Mouse (Mus musculus) liver, embryonic 13.5 days (tissue): ENCODE measurements at regions not wholly inside any gene's neighbourhood (a gene's known extent, or its start where the extent isn't known, plus 50 kb on each side); places are given as distances from the start of the nearest gene placed in this dataset.

ENCODE experiments used
- ATAC-seq: fragments of 200-750 bp; cut with Nextera tagmentation; 2 replicates; pipeline ENCODE4 v1.8.0; 2017; ENCODE audit warnings: low read depth, mild to moderate bottlenecking, moderate number of reproducible peaks, moderate library complexity
- DNase-seq: peaks from one replicate; pipeline ENCODE4 v3.0.0; 2022
- H3K27ac ChIP-seq: fragments of 300-500 bp; sonication (generic); 2 replicates; pipeline ENCODE4 v1.5.1; 2015; ENCODE audit warnings: moderate library complexity, mild to moderate bottlenecking, inconsistent platforms
- H3K27me3 ChIP-seq: fragments of 300-500 bp; sonication (generic); 2 replicates; pipeline ENCODE4 v1.6.1; 2015; ENCODE audit warnings: mild to moderate bottlenecking, inconsistent platforms
- H3K36me3 ChIP-seq: fragments of 300-500 bp; sonication (generic); 2 replicates; pipeline ENCODE4 v1.6.1; 2015; ENCODE audit warnings: mild to moderate bottlenecking, inconsistent platforms
- H3K4me1 ChIP-seq: fragments of 300-500 bp; sonication (generic); replicated peaks from 2 replicates; pipeline ENCODE4 v1.6.1; 2015; ENCODE audit warnings: inconsistent platforms
- H3K4me2 ChIP-seq: fragments of 300-500 bp; sonication (generic); 2 replicates; pipeline ENCODE4 v1.6.1; 2015; ENCODE audit warnings: inconsistent platforms, mild to moderate bottlenecking, moderate library complexity
- H3K4me3 ChIP-seq: fragments of 300-500 bp; sonication (generic); replicated peaks from 2 replicates; pipeline ENCODE4 v1.5.1; 2015; ENCODE audit warnings: mild to moderate bottlenecking, inconsistent platforms
- H3K9ac ChIP-seq: fragments of 300-500 bp; sonication (generic); 2 replicates; pipeline ENCODE4 v1.6.1; 2015; ENCODE audit warnings: mild to moderate bottlenecking, inconsistent platforms
- H3K9me3 ChIP-seq: fragments of 300-500 bp; sonication (generic); replicated peaks from 2 replicates; pipeline ENCODE4 v1.6.1; 2016; ENCODE audit warnings: inconsistent platforms
- WGBS: fragments of 180-500 bp; shearing (Covaris S2); methylation state at CpG from one replicate; pipeline ENCODE4 v1.1.7; 2015; ENCODE audit not compliant: insufficient replicate concordance; 5-methylcytosine and 5-hydroxymethylcytosine counted together

DNA sequence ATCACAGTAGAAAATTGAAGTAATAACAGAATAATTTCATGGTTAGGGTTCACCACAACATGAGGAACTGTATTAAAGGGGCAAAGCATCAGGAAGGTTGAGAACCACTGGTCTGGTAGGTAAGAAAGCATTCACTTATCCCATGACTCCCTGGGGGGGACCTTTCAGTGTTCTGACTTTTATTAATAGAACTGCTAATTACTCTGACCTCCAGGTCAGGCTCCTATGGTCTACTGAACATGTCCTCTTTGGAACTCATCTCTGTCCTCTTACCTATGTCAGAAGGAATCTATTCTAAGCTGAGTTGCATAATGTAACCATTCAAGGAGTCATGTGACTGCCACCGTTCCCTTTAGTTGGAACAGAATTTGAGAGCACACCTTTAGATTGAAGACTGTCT lies 65.3 kb upstream of the Igfbp5 start:
- peaks cover 2% of the 10 kb centered on the region for H3K4me1 ChIP-seq
- no peak overlapping the region for H3K9ac ChIP-seq
- 76% methylated on average over 1 of the region's 1 CpGs for WGBS
- H3K27ac ChIP-seq, result no peak overlapping the region
- no peak overlapping the region for H3K4me2 ChIP-seq
- ATAC-seq (no peak), DNase-seq (no peak)
- no peaks in the 10 kb centered on the region for H3K27me3 ChIP-seq
- no peaks in the 10 kb centered on the region for H3K36me3 ChIP-seq
- no peak overlapping the region for H3K4me3 ChIP-seq
- no peaks in the 10 kb centered on the region for H3K9me3 ChIP-seq

DNA sequence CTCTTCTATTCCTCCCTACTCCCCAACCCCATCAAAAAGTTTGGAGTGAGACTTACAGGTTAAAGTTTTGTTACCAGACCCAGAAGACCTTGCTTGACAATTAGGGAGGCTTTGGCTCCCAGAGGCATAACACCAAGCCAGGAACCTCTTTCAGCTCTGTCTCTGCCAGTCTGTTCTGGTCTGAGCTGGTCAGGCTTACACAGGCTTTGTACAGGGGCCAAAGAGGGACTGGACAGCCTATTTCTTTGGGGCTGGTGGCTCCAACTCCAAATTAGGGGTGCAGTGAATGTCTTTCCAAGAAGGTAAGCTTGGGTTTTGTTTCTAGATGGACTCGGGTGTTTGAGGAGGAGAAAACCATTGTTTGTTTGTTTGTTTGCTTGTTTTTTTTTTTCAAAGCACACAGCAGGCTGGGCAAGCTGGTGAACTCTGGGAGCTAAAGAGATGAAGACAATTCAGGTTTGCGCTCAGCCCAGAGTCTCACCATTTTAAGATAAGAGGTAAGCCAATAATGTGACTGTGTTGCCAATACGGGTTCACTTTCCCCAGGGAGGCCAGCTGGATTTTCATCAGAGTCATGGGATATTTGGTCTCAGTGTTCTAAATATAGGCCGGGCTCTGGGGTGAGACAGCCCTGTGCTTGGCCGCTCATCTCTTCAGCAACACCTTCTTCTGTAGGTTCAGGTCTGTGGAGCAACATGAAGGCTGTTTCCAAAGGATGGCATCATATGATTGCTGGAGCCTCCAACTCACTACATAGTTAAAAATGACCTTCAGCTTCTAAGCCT lies 62.2 kb upstream of the Igfbp5 start:
- DNase-seq, result no peak
- H3K27me3 ChIP-seq, result no peaks in the 10 kb centered on the region
- no peaks in the 10 kb centered on the region for H3K36me3 ChIP-seq
- H3K9ac ChIP-seq, result no peak overlapping the region
- no peaks in the 10 kb centered on the region for H3K4me1 ChIP-seq
- H3K4me2 ChIP-seq, result no peak overlapping the region
- WGBS, result 67% methylated on average over 5 of the region's 5 CpGs
- no peak overlapping the region for H3K4me3 ChIP-seq
- H3K9me3 ChIP-seq, result no peaks in the 10 kb centered on the region
- no peak for ATAC-seq
- H3K27ac ChIP-seq, result no peak overlapping the region

DNA sequence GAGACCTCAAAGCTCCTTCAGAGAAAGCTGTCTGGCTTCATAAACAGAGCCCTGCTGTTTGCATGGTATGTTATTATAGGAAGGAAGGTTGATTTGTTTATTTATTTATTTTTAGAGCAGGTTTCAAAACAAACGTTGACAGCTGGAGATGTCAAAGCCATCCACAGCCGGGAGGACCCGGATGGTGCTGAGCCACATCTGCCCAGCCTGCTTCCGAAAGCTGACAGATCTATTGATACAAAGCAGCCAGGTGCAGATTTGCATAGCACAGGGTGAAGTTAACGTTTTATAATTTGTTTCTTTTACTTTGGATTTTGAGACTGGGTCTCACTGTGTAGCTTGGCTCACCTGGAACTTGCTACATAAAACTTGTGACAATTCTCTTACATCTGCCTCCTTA lies 61.5 kb upstream of the Igfbp5 start:
- no peaks in the 10 kb centered on the region for H3K36me3 ChIP-seq
- H3K9ac ChIP-seq, result no peak overlapping the region
- WGBS, result 46% methylated on average over 5 of the region's 5 CpGs
- no peaks in the 10 kb centered on the region for H3K4me1 ChIP-seq
- H3K4me2 ChIP-seq, result no peak overlapping the region
- no peaks in the 10 kb centered on the region for H3K9me3 ChIP-seq
- DNase-seq, result no peak
- no peak for ATAC-seq
- H3K4me3 ChIP-seq, result no peak overlapping the region
- H3K27ac ChIP-seq, result no peak overlapping the region
- H3K27me3 ChIP-seq, result no peaks in the 10 kb centered on the region

DNA sequence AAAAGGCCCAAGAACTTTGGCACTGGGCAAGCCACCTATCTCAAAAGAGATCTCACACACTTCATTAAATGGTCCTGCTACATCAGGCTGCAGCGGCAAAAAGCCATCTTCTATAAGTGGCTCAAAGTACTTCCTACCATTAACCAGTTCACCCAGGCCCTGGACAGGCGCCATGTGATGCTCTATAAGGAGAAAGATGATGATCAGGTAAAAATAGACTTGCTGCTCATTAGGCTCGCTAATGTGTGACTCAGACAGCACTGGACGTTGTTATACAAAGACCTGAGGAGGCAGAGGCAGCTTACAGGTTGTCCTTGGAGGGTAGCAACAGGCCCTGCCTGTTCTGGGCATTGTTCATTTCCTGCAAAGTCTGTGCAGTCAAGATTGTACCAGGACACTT lies 60.4 kb upstream of the Igfbp5 start:
- no peak for ATAC-seq
- Histone ChIP-seq H3K27me3 (no peaks in the 10 kb centered on the region), H3K9ac (no peak overlapping the region), H3K4me3 (no peak overlapping the region), H3K27ac (no peak overlapping the region), H3K4me2 (no peak overlapping the region), H3K4me1 (no peaks in the 10 kb centered on the region), H3K9me3 (no peaks in the 10 kb centered on the region), H3K36me3 (no peaks in the 10 kb centered on the region)
- WGBS, result 52% methylated on average over 4 of the region's 4 CpGs
- no peak for DNase-seq

DNA sequence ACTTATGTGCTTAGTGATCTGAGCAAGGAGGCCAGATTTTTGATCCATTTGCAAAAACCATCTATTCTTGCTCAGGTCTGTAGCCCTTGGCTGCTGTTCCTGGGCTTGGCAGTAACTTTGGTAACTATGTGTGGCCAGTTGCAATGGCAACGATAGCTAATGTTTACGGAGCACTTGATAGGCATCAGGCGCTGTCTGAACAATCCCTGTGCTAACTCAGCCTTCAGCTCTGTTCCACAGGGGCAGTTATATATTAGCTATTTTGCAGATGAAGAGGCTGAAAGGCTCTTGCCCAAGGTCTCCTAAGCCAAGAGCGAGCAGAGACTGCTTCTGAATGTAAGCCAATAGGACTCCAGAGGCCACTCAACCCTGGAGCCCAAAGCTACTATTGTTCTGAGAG lies 55.1 kb upstream of the Igfbp5 start:
- Histone ChIP-seq H3K27me3 (no peaks in the 10 kb centered on the region), H3K27ac (no peak overlapping the region), H3K4me1 (no peaks in the 10 kb centered on the region), H3K9ac (no peak overlapping the region), H3K9me3 (no peaks in the 10 kb centered on the region), H3K36me3 (no peaks in the 10 kb centered on the region), H3K4me2 (no peak overlapping the region), H3K4me3 (no peak overlapping the region)
- ATAC-seq (no peak), DNase-seq (no peak)
- WGBS, result 71% methylated on average over 4 of the region's 4 CpGs
